Mouse (Mus musculus): ENCODE measurements around the gene Atic. TPM values are rescaled to one million over a fixed set of nuclear protein-coding genes. Genes with fewer than 3 reads are reported as not detected.

Gene Atic
- polyA plus RNA-seq, 1 experiment: 19.2 TPM

- H3K4me3 ChIP-seq (ENCODE audit: insufficient read depth, low read depth, low read length): no peak overlapping the region
- no peaks in the 10 kb centered on the region for H3K27me3 ChIP-seq (replicated peaks; ENCODE audit: control insufficient read depth, insufficient read depth, low read length)
- H3K27ac ChIP-seq (ENCODE audit: insufficient read depth, low read depth, low read length): no peak overlapping the region
- H3K4me1 ChIP-seq (ENCODE audit: control insufficient read depth, insufficient read depth, low read length): no peaks in the 10 kb centered on the region
- no peak for TF ChIP-seq CTCF (conservative IDR thresholded peaks at IDR 0.05; ENCODE audit: insufficient read depth, insufficient read length, low read depth, low read length)
- TF ChIP-seq POLR2A (IDR thresholded peaks at IDR 0.05; ENCODE audit: low read depth, low read length): no peak
- no peak for DNase-seq
- WGBS: 38% methylated on average over 3 of the region's 3 CpGs
- H3K36me3 ChIP-seq (ENCODE audit: control insufficient read depth, insufficient read depth, low read length): no peaks in the 10 kb centered on the region
These were observed 16.5 kb upstream of the Atic start for GRCm38 (mm10) chr1:71540437-71540836.

- DNase-seq: peak; percentile 60
- Histone ChIP-seq H3K27ac (ENCODE audit: insufficient read depth, low read depth, low read length) (no peak overlapping the region), H3K27me3 (replicated peaks; ENCODE audit: control insufficient read depth, insufficient read depth, low read length) (no peaks in the 10 kb centered on the region), H3K36me3 (ENCODE audit: control insufficient read depth, insufficient read depth, low read length) (no peaks in the 10 kb centered on the region), H3K4me3 (ENCODE audit: insufficient read depth, low read depth, low read length) (no peak overlapping the region), H3K4me1 (ENCODE audit: control insufficient read depth, insufficient read depth, low read length) (no peaks in the 10 kb centered on the region)
- TF ChIP-seq POLR2A (IDR thresholded peaks at IDR 0.05; ENCODE audit: low read depth, low read length): no peak
- TF ChIP-seq CTCF (conservative IDR thresholded peaks at IDR 0.05; ENCODE audit: insufficient read depth, insufficient read length, low read depth, low read length): no peak
- 50% methylated on average over 10 of the region's 10 CpGs for WGBS
These were observed 6.2 kb upstream of the Atic start for GRCm38 (mm10) chr1:71550626-71551195.

- H3K36me3 ChIP-seq (ENCODE audit: control insufficient read depth, insufficient read depth, low read length): no peaks in the 10 kb centered on the region; the same call in 1 of the 2 replicates
- no peak for DNase-seq
- H3K27ac ChIP-seq (ENCODE audit: insufficient read depth, low read depth, low read length): no peak overlapping the region
- WGBS: 98% methylated on average over 4 of the region's 4 CpGs
- TF ChIP-seq POLR2A (IDR thresholded peaks at IDR 0.05; ENCODE audit: low read depth, low read length) (no peak), CTCF (conservative IDR thresholded peaks at IDR 0.05; ENCODE audit: insufficient read depth, insufficient read length, low read depth, low read length) (no peak)
- H3K4me1 ChIP-seq (ENCODE audit: control insufficient read depth, insufficient read depth, low read length): no peaks in the 10 kb centered on the region
- H3K4me3 ChIP-seq (ENCODE audit: insufficient read depth, low read depth, low read length): no peak overlapping the region
- no peaks in the 10 kb centered on the region for H3K27me3 ChIP-seq (replicated peaks; ENCODE audit: control insufficient read depth, insufficient read depth, low read length)
These were observed 3.7 kb downstream of the Atic start for GRCm38 (mm10) chr1:71560626-71561025.

- Histone ChIP-seq H3K27ac (ENCODE audit: insufficient read depth, low read depth, low read length) (no peak overlapping the region), H3K4me3 (ENCODE audit: insufficient read depth, low read depth, low read length) (no peak overlapping the region), H3K27me3 (replicated peaks; ENCODE audit: control insufficient read depth, insufficient read depth, low read length) (no peaks in the 10 kb centered on the region), H3K36me3 (ENCODE audit: control insufficient read depth, insufficient read depth, low read length) (peaks cover 2% of the 10 kb centered on the region), H3K4me1 (ENCODE audit: control insufficient read depth, insufficient read depth, low read length) (no peaks in the 10 kb centered on the region)
- 90% methylated on average over 7 of the region's 7 CpGs for WGBS
- TF ChIP-seq POLR2A (IDR thresholded peaks at IDR 0.05; ENCODE audit: low read depth, low read length): no peak
- TF ChIP-seq CTCF (conservative IDR thresholded peaks at IDR 0.05; ENCODE audit: insufficient read depth, insufficient read length, low read depth, low read length): no peak
- no peak for DNase-seq
These were observed 7.3 kb downstream of the Atic start for GRCm38 (mm10) chr1:71564291-71564690.

GRCm38 (mm10) chr1:71567884-71568605 lies 11.1 kb downstream of the Atic start:
- H3K36me3 ChIP-seq (ENCODE audit: control insufficient read depth, insufficient read depth, low read length): peaks cover 5% of the 10 kb centered on the region

GRCm38 (mm10) chr1:71570116-71570515 lies 13.2 kb downstream of the Atic start:
- TF ChIP-seq CTCF (conservative IDR thresholded peaks at IDR 0.05; ENCODE audit: insufficient read depth, insufficient read length, low read depth, low read length) (no peak), POLR2A (IDR thresholded peaks at IDR 0.05; ENCODE audit: low read depth, low read length) (no peak)
- peaks cover 5% of the 10 kb centered on the region for H3K36me3 ChIP-seq (ENCODE audit: control insufficient read depth, insufficient read depth, low read length)
- WGBS: 83% methylated on average over 4 of the region's 4 CpGs
- no peak overlapping the region for H3K27ac ChIP-seq (ENCODE audit: insufficient read depth, low read depth, low read length)
- no peaks in the 10 kb centered on the region for H3K4me1 ChIP-seq (ENCODE audit: control insufficient read depth, insufficient read depth, low read length)
- H3K27me3 ChIP-seq (replicated peaks; ENCODE audit: control insufficient read depth, insufficient read depth, low read length): no peaks in the 10 kb centered on the region
- no peak for DNase-seq
- no peak overlapping the region for H3K4me3 ChIP-seq (ENCODE audit: insufficient read depth, low read depth, low read length)

More at GRCm38 (mm10) chr1:71567884-71568605, 11.1 kb downstream of the Atic start:
- WGBS: 86% methylated on average over 16 of the region's 16 CpGs
- Histone ChIP-seq H3K27ac (ENCODE audit: insufficient read depth, low read depth, low read length) (no peak overlapping the region), H3K4me1 (ENCODE audit: control insufficient read depth, insufficient read depth, low read length) (no peaks in the 10 kb centered on the region), H3K27me3 (replicated peaks; ENCODE audit: control insufficient read depth, insufficient read depth, low read length) (no peaks in the 10 kb centered on the region), H3K4me3 (ENCODE audit: insufficient read depth, low read depth, low read length) (no peak overlapping the region)
- TF ChIP-seq CTCF (conservative IDR thresholded peaks at IDR 0.05; ENCODE audit: insufficient read depth, insufficient read length, low read depth, low read length): no peak
- no peak for TF ChIP-seq POLR2A (IDR thresholded peaks at IDR 0.05; ENCODE audit: low read depth, low read length)
- no peak for DNase-seq

GRCm38 (mm10) chr1:71575987-71576386 lies 19.0 kb downstream of the Atic start:
- WGBS: 82% methylated on average over 7 of the region's 7 CpGs
- no peaks in the 10 kb centered on the region; the same call in 1 of the 2 replicates for H3K4me1 ChIP-seq (ENCODE audit: control insufficient read depth, insufficient read depth, low read length)
- H3K4me3 ChIP-seq (ENCODE audit: insufficient read depth, low read depth, low read length): no peak overlapping the region
- peak; percentile 21 for DNase-seq
- no peak overlapping the region for H3K27ac ChIP-seq (ENCODE audit: insufficient read depth, low read depth, low read length)
- TF ChIP-seq POLR2A (IDR thresholded peaks at IDR 0.05; ENCODE audit: low read depth, low read length) (no peak), CTCF (conservative IDR thresholded peaks at IDR 0.05; ENCODE audit: insufficient read depth, insufficient read length, low read depth, low read length) (no peak)
- no peaks in the 10 kb centered on the region for H3K27me3 ChIP-seq (replicated peaks; ENCODE audit: control insufficient read depth, insufficient read depth, low read length)
- peaks cover 3% of the 10 kb centered on the region; the same call in 1 of the 2 replicates for H3K36me3 ChIP-seq (ENCODE audit: control insufficient read depth, insufficient read depth, low read length)
